10 mouse cellular contexts compared by ENCODE assay signal in the genomic region with DNA sequence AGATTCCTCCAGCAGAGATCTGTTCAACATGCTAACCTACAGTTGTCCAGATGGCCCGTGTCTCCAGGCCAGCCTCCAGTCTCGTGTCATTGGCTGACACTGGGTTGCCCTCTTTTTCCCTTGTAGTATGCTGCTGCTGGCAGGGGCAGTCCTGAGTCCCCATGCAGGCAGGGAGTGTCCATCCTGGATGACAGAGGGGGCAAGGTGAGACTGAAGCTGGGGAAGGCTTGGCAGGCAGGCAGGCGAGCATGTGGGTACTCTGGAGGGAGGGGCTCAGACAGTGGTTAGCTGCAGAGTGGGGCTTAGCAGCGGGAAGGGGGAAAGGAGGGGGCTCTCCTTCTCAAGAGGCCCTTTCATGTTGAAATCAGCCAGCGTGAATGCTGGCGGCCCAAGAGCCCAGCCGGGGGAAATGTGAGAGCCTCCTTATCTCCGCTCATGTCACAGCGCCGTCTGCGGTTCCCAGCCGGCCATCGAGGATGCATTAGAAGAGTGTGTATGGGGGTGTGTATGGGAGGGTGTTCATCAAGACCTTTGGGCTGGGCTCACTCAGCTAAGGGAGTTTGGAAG.
A peak's percentile ranks its signal among the peaks of the same experiment; 100 is the strongest.
DNase-seq lines count a peak whose midpoint lies in the region; ATAC-seq lines count a peak whose summit lies in the region.
"Had no signal": no experiment of that assay in that cellular context is flagged by ENCODE, and none has a peak within 500 bp of the region (broad histone marks: within the 10 kb centered on the region; RNA-seq: fewer than 3 reads in every experiment).

No protein-coding gene starts in this region.

- DNase-seq in frontal cortex, postnatal 10 days (ENCODE audit: low spot score in 2 of 2) = no peak
- no peak for DNase-seq in urinary bladder, adult 2 months (ENCODE audit: low spot score)
- DNase-seq in urinary bladder, adult 18-20 months (ENCODE audit: low spot score in 2 of 2) = no peak

- no peak overlapping the region for H3K4me2 ChIP-seq in embryonic facial prominence, embryonic 15.5 days (replicated peaks)
- H3K4me2 ChIP-seq in intestine, embryonic 15.5 days (replicated peaks) = no peak overlapping the region
- H3K4me2 ChIP-seq in stomach, embryonic 15.5 days = no peak overlapping the region
- H3K4me2 ChIP-seq: limb, embryonic 15.5 days had no signal

- H3K9ac ChIP-seq in embryonic facial prominence, embryonic 15.5 days = no peak overlapping the region
- no peak overlapping the region for H3K9ac ChIP-seq in intestine, embryonic 15.5 days
- no peak overlapping the region for H3K9ac ChIP-seq in stomach, embryonic 15.5 days
- H3K9ac ChIP-seq: limb, embryonic 15.5 days had no signal

- no peak for ATAC-seq in megakaryocyte, adult 5-6 weeks (ENCODE audit: poor library complexity, severe bottlenecking)
- peak; percentile 29; the same call in 1 of the 2 replicates for ATAC-seq in embryonic facial prominence, embryonic 15.5 days (ENCODE audit: insufficient number of reproducible peaks, low FRiP score, low TSS enrichment, low read depth)
- peak; percentile 25; the same call in 1 of the 2 replicates for ATAC-seq in intestine, embryonic 15.5 days
- ATAC-seq in stomach, embryonic 15.5 days (ENCODE audit: insufficient read depth, low FRiP score, low read depth) = 0 out of 2 replicates have a peak, but pooled peaks have one; percentile 10
- ATAC-seq: Patski had no signal

- H3K4me1 ChIP-seq in megakaryocyte, embryonic 14.5 days = peaks cover 27% of the 10 kb centered on the region
- no peaks in the 10 kb centered on the region for H3K4me1 ChIP-seq in embryonic facial prominence, embryonic 15.5 days
- 0 out of 2 replicates have a peak, but pooled peaks cover 4% of the 10 kb centered on the region for H3K4me1 ChIP-seq in intestine, embryonic 15.5 days (replicated peaks)
- H3K4me1 ChIP-seq in stomach, embryonic 15.5 days = no peaks in the 10 kb centered on the region

- no peak overlapping the region for H3K27ac ChIP-seq in embryonic facial prominence, embryonic 15.5 days (replicated peaks)
- no peak overlapping the region for H3K27ac ChIP-seq in intestine, embryonic 15.5 days
- no peak overlapping the region for H3K27ac ChIP-seq in stomach, embryonic 15.5 days
- H3K27ac ChIP-seq: limb, embryonic 15.5 days had no signal

- no peaks in the 10 kb centered on the region for H3K9me3 ChIP-seq in megakaryocyte, embryonic 14.5 days
- no peaks in the 10 kb centered on the region for H3K9me3 ChIP-seq in embryonic facial prominence, embryonic 15.5 days (replicated peaks)
- H3K9me3 ChIP-seq in intestine, embryonic 15.5 days = no peaks in the 10 kb centered on the region
- no peaks in the 10 kb centered on the region for H3K9me3 ChIP-seq in stomach, embryonic 15.5 days
- H3K9me3 ChIP-seq: limb, embryonic 15.5 days had no signal

- H3K4me3 ChIP-seq in megakaryocyte, embryonic 14.5 days (replicated peaks) = peak overlapping the region; percentile 38
- H3K4me3 ChIP-seq in embryonic facial prominence, embryonic 15.5 days (replicated peaks) = no peak overlapping the region
- H3K4me3 ChIP-seq in intestine, embryonic 15.5 days (replicated peaks) = no peak overlapping the region
- H3K4me3 ChIP-seq in stomach, embryonic 15.5 days (replicated peaks) = no peak overlapping the region
- H3K4me3 ChIP-seq: limb, embryonic 15.5 days had no signal

- H3K36me3 ChIP-seq in megakaryocyte, embryonic 14.5 days (replicated peaks; ENCODE audit: low read length) = no peaks in the 10 kb centered on the region
- H3K36me3 ChIP-seq in embryonic facial prominence, embryonic 15.5 days = no peaks in the 10 kb centered on the region
- no peaks in the 10 kb centered on the region for H3K36me3 ChIP-seq in intestine, embryonic 15.5 days
- no peaks in the 10 kb centered on the region for H3K36me3 ChIP-seq in stomach, embryonic 15.5 days
- H3K36me3 ChIP-seq: limb, embryonic 15.5 days had no signal

- 36% methylated on average over 13 of the region's 13 CpGs for WGBS in embryonic facial prominence, embryonic 15.5 days
- 45% methylated on average over 13 of the region's 13 CpGs for WGBS in intestine, embryonic 15.5 days
- 35% methylated on average over 13 of the region's 13 CpGs for WGBS in stomach, embryonic 15.5 days

- peaks cover 65% of the 10 kb centered on the region for H3K27me3 ChIP-seq in megakaryocyte, embryonic 14.5 days (replicated peaks)
- peaks cover 22% of the 10 kb centered on the region for H3K27me3 ChIP-seq in embryonic facial prominence, embryonic 15.5 days
- H3K27me3 ChIP-seq in intestine, embryonic 15.5 days (replicated peaks) = peaks cover 7% of the 10 kb centered on the region; the same call in 1 of the 2 replicates
- 0 out of 2 replicates have a peak, but pooled peaks cover 4% of the 10 kb centered on the region for H3K27me3 ChIP-seq in stomach, embryonic 15.5 days (replicated peaks)
